Mouse (Mus musculus): ENCODE results near the gene 5031439G07Rik.

- TF ChIP-seq CTCF (IDR thresholded peaks at IDR 0.05; ENCODE audit: low read depth, low read length) (no peak), EP300 (IDR thresholded peaks at IDR 0.05; ENCODE audit: insufficient read depth, low read depth, low read length) (no peak), POLR2A (IDR thresholded peaks at IDR 0.05; ENCODE audit: insufficient read depth, low read length) (no peak)
Measured at GRCm38 (mm10) chr15:84948990-84949389, 39.4 kb downstream of the 5031439G07Rik start.

Measured in ES-Bruce4 (cell line).